Mouse (Mus musculus): ENCODE results near the gene Hoxa4. TPM values are rescaled to one million over a fixed set of nuclear protein-coding genes. Genes with fewer than 3 reads are reported as not detected.

Hoxa4 gene
- polyA plus RNA-seq, 1 experiment from 2014 or later: 0.13 TPM

GRCm38 (mm10) chr6:52235866-52236265 is 44.3 kb upstream of the Hoxa4 start:
- Histone ChIP-seq H3K4me3 (ENCODE audit: low read depth, low read length) (no peak overlapping the region), H3K27me3 (ENCODE audit: control insufficient read depth, insufficient read depth, low read depth, low read length) (peaks cover 96% of the 10 kb centered on the region), H3K27ac (ENCODE audit: low read length) (no peak overlapping the region), H3K36me3 (ENCODE audit: control insufficient read depth, insufficient read depth) (no peaks in the 10 kb centered on the region), H3K4me2 (ENCODE audit: low read depth, low read length) (no peak overlapping the region), H3K4me1 (ENCODE audit: control insufficient read depth, low read depth, low read length) (no peaks in the 10 kb centered on the region; the same call in 1 of the 2 replicates), H3K9ac (ENCODE audit: low read depth, low read length) (no peak overlapping the region), H3K9me3 (replicated peaks; ENCODE audit: control insufficient read depth, low read length) (no peaks in the 10 kb centered on the region)
- WGBS (ENCODE audit: insufficient replicate concordance): 24% methylated on average over 6 of the region's 6 CpGs
- ATAC-seq (ENCODE audit: low read depth): no peak

- Histone ChIP-seq H3K4me1 (ENCODE audit: control insufficient read depth, low read depth, low read length) (no peaks in the 10 kb centered on the region), H3K4me2 (ENCODE audit: low read depth, low read length) (no peak overlapping the region), H3K4me3 (ENCODE audit: low read depth, low read length) (no peak overlapping the region), H3K27ac (ENCODE audit: low read length) (no peak overlapping the region), H3K27me3 (ENCODE audit: control insufficient read depth, insufficient read depth, low read depth, low read length) (peaks cover 96% of the 10 kb centered on the region), H3K9me3 (replicated peaks; ENCODE audit: control insufficient read depth, low read length) (no peaks in the 10 kb centered on the region), H3K36me3 (ENCODE audit: control insufficient read depth, insufficient read depth) (no peaks in the 10 kb centered on the region), H3K9ac (ENCODE audit: low read depth, low read length) (no peak overlapping the region)
- no peak for ATAC-seq (ENCODE audit: low read depth)
- WGBS (ENCODE audit: insufficient replicate concordance): 37% methylated on average over 9 of the region's 9 CpGs
Observed at GRCm38 (mm10) chr6:52235267-52235666, 43.7 kb upstream of the Hoxa4 start.

GRCm38 (mm10) chr6:52234428-52235140 is 43.0 kb upstream of the Hoxa4 start:
- H3K4me1 ChIP-seq (ENCODE audit: control insufficient read depth, low read depth, low read length): no peaks in the 10 kb centered on the region
- no peak overlapping the region for H3K9ac ChIP-seq (ENCODE audit: low read depth, low read length)
- H3K9me3 ChIP-seq (replicated peaks; ENCODE audit: control insufficient read depth, low read length): no peaks in the 10 kb centered on the region
- H3K4me3 ChIP-seq (ENCODE audit: low read depth, low read length): no peak overlapping the region
- H3K27ac ChIP-seq (ENCODE audit: low read length): no peak overlapping the region
- 2% methylated on average over 57 of the region's 68 CpGs for WGBS (ENCODE audit: insufficient replicate concordance)
- peaks cover 96% of the 10 kb centered on the region for H3K27me3 ChIP-seq (ENCODE audit: control insufficient read depth, insufficient read depth, low read depth, low read length)
- no peaks in the 10 kb centered on the region for H3K36me3 ChIP-seq (ENCODE audit: control insufficient read depth, insufficient read depth)
- no peak for ATAC-seq (ENCODE audit: low read depth)
- H3K4me2 ChIP-seq (ENCODE audit: low read depth, low read length): no peak overlapping the region

DNA sequence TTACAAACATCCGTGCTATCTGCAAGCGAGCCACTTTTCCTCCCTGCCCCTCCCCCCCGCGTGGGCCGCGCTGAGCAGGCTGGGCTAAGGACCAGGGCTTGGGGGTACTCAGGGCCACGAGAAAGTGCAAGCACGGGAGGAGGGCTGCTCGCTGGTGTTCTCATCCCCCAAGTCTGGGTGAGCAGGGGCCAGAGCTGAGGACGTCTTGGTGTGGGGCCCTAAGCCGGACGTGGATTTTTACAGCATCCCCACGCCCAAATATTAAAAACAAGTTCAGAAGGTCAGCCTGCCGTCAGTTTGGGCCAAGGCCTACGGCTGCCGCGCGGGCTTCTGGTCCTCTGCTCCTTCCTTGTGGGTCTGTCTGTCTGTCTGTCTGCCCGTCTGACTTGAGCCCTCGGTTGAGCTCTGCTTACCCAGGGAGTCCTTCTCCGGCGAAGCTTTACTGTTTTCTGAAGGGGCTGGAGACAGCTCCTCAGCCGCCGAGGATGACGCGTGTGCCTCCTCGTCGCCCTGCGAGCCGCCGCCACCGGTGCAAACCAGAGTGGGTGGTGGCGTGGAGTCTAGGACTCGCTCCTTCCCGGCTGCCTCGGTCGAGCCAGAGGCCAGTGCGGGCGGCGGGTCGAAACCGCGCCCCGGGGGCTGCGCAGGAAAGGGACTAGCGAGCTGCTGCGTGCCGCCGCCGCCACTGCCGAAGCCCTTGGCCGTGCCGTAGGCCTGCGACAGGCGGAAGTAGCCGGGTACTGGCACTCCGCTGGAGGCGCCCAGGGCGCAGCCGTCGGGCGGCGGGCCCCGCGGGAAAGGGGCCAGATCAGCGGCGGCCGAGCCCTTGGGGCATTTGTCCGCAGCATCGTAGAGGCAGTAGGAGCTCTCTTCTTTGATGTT is 42.2 kb upstream of the Hoxa4 start:
- no peak overlapping the region for H3K4me3 ChIP-seq (ENCODE audit: low read depth, low read length)
- WGBS (ENCODE audit: insufficient replicate concordance): under 1% methylated on average over 70 of the region's 70 CpGs
- H3K9ac ChIP-seq (ENCODE audit: low read depth, low read length): no peak overlapping the region
- no peak for ATAC-seq (ENCODE audit: low read depth)
- H3K4me1 ChIP-seq (ENCODE audit: control insufficient read depth, low read depth, low read length): no peaks in the 10 kb centered on the region
- H3K27ac ChIP-seq (ENCODE audit: low read length): no peak overlapping the region
- H3K36me3 ChIP-seq (ENCODE audit: control insufficient read depth, insufficient read depth): no peaks in the 10 kb centered on the region
- no peaks in the 10 kb centered on the region for H3K9me3 ChIP-seq (replicated peaks; ENCODE audit: control insufficient read depth, low read length)
- no peak overlapping the region for H3K4me2 ChIP-seq (ENCODE audit: low read depth, low read length)
- peaks cover 98% of the 10 kb centered on the region for H3K27me3 ChIP-seq (ENCODE audit: control insufficient read depth, insufficient read depth, low read depth, low read length)

- Histone ChIP-seq H3K4me1 (ENCODE audit: control insufficient read depth, low read depth, low read length) (no peaks in the 10 kb centered on the region), H3K27ac (ENCODE audit: low read length) (no peak overlapping the region), H3K4me3 (ENCODE audit: low read depth, low read length) (no peak overlapping the region), H3K9me3 (replicated peaks; ENCODE audit: control insufficient read depth, low read length) (no peaks in the 10 kb centered on the region), H3K27me3 (ENCODE audit: control insufficient read depth, insufficient read depth, low read depth, low read length) (peaks cover 96% of the 10 kb centered on the region), H3K9ac (ENCODE audit: low read depth, low read length) (no peak overlapping the region), H3K36me3 (ENCODE audit: control insufficient read depth, insufficient read depth) (no peaks in the 10 kb centered on the region), H3K4me2 (ENCODE audit: low read depth, low read length) (no peak overlapping the region)
- no peak for ATAC-seq (ENCODE audit: low read depth)
- WGBS (ENCODE audit: insufficient replicate concordance): 2% methylated on average over 23 of the region's 23 CpGs
Observed at GRCm38 (mm10) chr6:52232984-52233545, 41.5 kb upstream of the Hoxa4 start.

DNA sequence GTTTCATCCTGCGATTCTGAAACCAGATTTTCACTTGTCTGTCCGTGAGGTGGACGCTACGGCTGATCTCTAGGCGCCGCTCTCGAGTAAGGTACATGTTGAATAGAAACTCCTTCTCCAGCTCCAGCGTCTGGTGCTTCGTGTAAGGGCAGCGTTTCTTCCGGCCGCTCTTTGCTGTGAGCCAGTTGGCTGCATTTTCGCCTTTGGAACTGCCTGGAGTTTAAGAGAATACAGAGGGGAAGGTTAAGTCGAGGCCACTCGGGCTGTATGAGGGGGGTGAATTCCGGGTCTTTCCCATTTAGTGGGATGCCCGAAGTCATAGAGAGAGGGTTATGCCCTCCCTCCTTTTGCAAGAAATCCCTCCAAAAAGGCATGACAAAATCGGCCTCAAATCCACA is 41.0 kb upstream of the Hoxa4 start:
- Histone ChIP-seq H3K4me3 (ENCODE audit: low read depth, low read length) (no peak overlapping the region), H3K27ac (ENCODE audit: low read length) (no peak overlapping the region), H3K4me2 (ENCODE audit: low read depth, low read length) (no peak overlapping the region), H3K9me3 (replicated peaks; ENCODE audit: control insufficient read depth, low read length) (no peaks in the 10 kb centered on the region), H3K4me1 (ENCODE audit: control insufficient read depth, low read depth, low read length) (no peaks in the 10 kb centered on the region), H3K27me3 (ENCODE audit: control insufficient read depth, insufficient read depth, low read depth, low read length) (peaks cover 96% of the 10 kb centered on the region), H3K36me3 (ENCODE audit: control insufficient read depth, insufficient read depth) (no peaks in the 10 kb centered on the region), H3K9ac (ENCODE audit: low read depth, low read length) (no peak overlapping the region)
- no peak for ATAC-seq (ENCODE audit: low read depth)
- under 1% methylated on average over 18 of the region's 18 CpGs for WGBS (ENCODE audit: insufficient replicate concordance)

DNA sequence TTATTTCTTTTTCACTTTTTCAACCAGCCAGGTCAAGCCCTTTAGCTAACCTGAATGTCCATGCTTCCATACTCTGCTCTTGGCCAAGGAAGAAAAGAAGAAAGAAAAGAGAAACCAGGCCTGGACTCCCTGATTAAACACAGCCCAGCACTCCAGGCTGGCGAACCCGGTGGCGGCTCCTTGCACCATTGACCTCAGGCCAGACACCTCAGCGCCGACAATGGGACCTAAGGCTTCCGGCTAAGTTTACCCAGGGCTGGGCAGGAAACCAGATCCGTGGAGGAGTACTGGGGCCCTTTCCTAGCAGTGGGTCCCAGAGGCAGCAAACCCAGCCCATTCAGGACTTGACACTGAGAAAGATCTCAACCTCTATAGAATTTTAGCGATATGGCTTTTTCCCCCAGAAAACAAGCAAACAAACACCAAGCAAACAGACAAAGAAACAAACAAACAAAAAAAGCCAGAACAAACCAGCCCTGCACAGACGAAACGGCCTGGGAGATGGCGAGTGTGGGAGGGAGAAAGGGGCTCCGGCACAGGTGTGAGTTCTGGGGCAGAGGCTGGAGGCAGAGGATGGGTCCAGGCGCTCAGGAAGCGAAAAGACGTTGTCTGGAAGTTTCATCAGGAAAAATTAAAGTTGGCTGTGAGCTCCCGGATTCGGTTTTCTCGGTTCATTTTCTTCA is 40.5 kb upstream of the Hoxa4 start:
- ATAC-seq (ENCODE audit: low read depth): no peak
- 2% methylated on average over 18 of the region's 18 CpGs for WGBS (ENCODE audit: insufficient replicate concordance)
- H3K9me3 ChIP-seq (replicated peaks; ENCODE audit: control insufficient read depth, low read length): no peaks in the 10 kb centered on the region
- H3K9ac ChIP-seq (ENCODE audit: low read depth, low read length): no peak overlapping the region
- peaks cover 96% of the 10 kb centered on the region for H3K27me3 ChIP-seq (ENCODE audit: control insufficient read depth, insufficient read depth, low read depth, low read length)
- H3K27ac ChIP-seq (ENCODE audit: low read length): no peak overlapping the region
- H3K4me2 ChIP-seq (ENCODE audit: low read depth, low read length): no peak overlapping the region
- no peaks in the 10 kb centered on the region for H3K36me3 ChIP-seq (ENCODE audit: control insufficient read depth, insufficient read depth)
- H3K4me1 ChIP-seq (ENCODE audit: control insufficient read depth, low read depth, low read length): no peaks in the 10 kb centered on the region
- H3K4me3 ChIP-seq (ENCODE audit: low read depth, low read length): no peak overlapping the region

DNA sequence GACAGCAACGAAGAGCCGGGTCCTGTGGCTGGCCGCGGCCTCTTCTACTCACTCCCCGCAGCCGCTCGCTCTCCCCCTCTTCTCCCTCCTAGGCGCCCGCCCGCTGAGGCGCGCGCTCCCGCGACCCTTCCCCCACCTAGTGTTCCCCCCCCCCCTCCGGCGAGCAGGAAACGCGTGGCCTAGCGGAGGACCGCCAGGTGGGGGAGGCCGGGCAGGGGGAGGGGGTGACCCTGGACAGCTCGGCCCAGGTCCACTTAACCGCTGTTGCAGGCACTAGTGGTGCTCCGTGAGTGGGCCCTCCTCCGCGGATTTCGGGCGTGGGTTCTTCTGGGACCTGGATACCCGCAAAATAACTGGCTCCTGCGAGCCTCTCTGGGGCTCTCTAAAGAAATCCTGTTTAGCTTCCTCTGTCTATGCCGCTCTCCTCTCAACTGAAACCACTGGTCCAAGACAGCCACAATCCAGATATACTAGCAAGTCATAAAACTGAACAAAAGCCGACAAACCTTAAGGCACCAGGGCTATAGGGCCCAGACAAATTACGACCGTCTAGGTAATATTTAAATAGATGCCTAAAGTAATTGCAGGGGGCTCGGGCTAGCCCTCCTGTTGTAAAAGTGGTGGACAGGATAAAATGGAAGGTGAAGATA is 39.1 kb upstream of the Hoxa4 start, which contains the start of gene Hoxa9:
TSS of gene Hoxa9 (minus strand) at position 574 of the 650 bp plus-strand sequence.
- Histone ChIP-seq H3K4me1 (ENCODE audit: control insufficient read depth, low read depth, low read length) (no peaks in the 10 kb centered on the region), H3K27me3 (ENCODE audit: control insufficient read depth, insufficient read depth, low read depth, low read length) (peaks cover 96% of the 10 kb centered on the region), H3K9me3 (replicated peaks; ENCODE audit: control insufficient read depth, low read length) (no peaks in the 10 kb centered on the region), H3K9ac (ENCODE audit: low read depth, low read length) (no peak within 1 kb of the TSS), H3K36me3 (ENCODE audit: control insufficient read depth, insufficient read depth) (no peaks in the 10 kb centered on the region), H3K4me2 (ENCODE audit: low read depth, low read length) (no peak within 1 kb of the TSS), H3K4me3 (ENCODE audit: low read depth, low read length) (no peak within 1 kb of the TSS), H3K27ac (ENCODE audit: low read length) (no peak within 1 kb of the TSS)
- 3% methylated on average over 20 of the region's 36 CpGs for WGBS (ENCODE audit: insufficient replicate concordance)
- no peak for ATAC-seq (ENCODE audit: low read depth)

Measured in liver, embryonic 16.5 days (tissue).